Mouse (Mus musculus) macrophage (primary cell): ENCODE measurements around the gene Ninj1. TPM values are rescaled to one million over a fixed set of nuclear protein-coding genes. Genes with fewer than 3 reads are reported as not detected.

ENCODE experiments used
- H3K27ac ChIP-seq: fragments of 350-480 bp; formaldehyde crosslinking; 2 replicates; pipeline ENCODE4 v1.9.0; 2021
- H3K36me3 ChIP-seq: fragments of 350-480 bp; formaldehyde crosslinking; 2 replicates; pipeline ENCODE4 v1.9.0; 2021; ENCODE audit errors: inconsistent target
- H3K4me3 ChIP-seq: fragments of 350-480 bp; formaldehyde crosslinking; 2 replicates; pipeline ENCODE4 v1.9.0; 2021; ENCODE audit errors: inconsistent target
- H3K79me2 ChIP-seq: fragments of 350-480 bp; formaldehyde crosslinking; 2 replicates; pipeline ENCODE4 v1.9.0; 2021; ENCODE audit errors: inconsistent target
- WGBS: methylation state at CpG from one replicate; pipeline ENCODE4 v1.1.7; 2026; ENCODE audit warnings: inconsistent platforms; ENCODE audit not compliant: missing documents; 5-methylcytosine and 5-hydroxymethylcytosine counted together
- polyA plus RNA-seq: library from polyadenylated mRNA; stranded (reverse); fragments of 250-400 nt; gene quantifications from 3 replicates; pipeline ENCODE4 v1.2.4, GENCODE M21; 2018; ENCODE audit warnings: inconsistent platforms

Gene Ninj1
- polyA plus RNA-seq, 1 experiment from 2014 or later = 332 TPM

GRCm38 (mm10) chr13:49245251-49245650 is 58.0 kb downstream of the Ninj1 start:
- 89% methylated on average over 4 of the region's 4 CpGs for WGBS
- peaks cover 62% of the 10 kb centered on the region for H3K79me2 ChIP-seq
- H3K36me3 ChIP-seq = no peaks in the 10 kb centered on the region
- H3K4me3 ChIP-seq = no peak overlapping the region
- H3K27ac ChIP-seq = no peak overlapping the region

Other genes starting within 250 kb of the Ninj1 start
- gene Fam120a, start 219.5 kb upstream of the Ninj1 start, polyA plus RNA-seq = 112 to 164 TPM (median 125 TPM) in 3 replicates
- not detected in 3 replicates for gene Wnk2, start 39.5 kb upstream of the Ninj1 start, polyA plus RNA-seq
- gene Card19, start 28.6 kb downstream of the Ninj1 start, polyA plus RNA-seq = 133 to 174 TPM (median 144 TPM) in 3 replicates
- gene Susd3, start 61.2 kb downstream of the Ninj1 start, polyA plus RNA-seq = 17.9 to 41.2 TPM (median 39.0 TPM) in 3 replicates
- 14.8 to 24.2 TPM (median 22.8 TPM) in 3 replicates for gene Fgd3, start 132.8 kb downstream of the Ninj1 start, polyA plus RNA-seq
- 24.3 to 34.5 TPM (median 30.4 TPM) in 3 replicates for gene Bicd2, start 154.1 kb downstream of the Ninj1 start, polyA plus RNA-seq
- gene Ippk, start 233.8 kb downstream of the Ninj1 start, polyA plus RNA-seq = 3.2 to 6.3 TPM (median 3.4 TPM) in 3 replicates